Mouse (Mus musculus) adrenal gland, postnatal 36 days (tissue): Measurements from ENCODE around the gene Tfcp2. TPM values are rescaled to one million over a fixed set of nuclear protein-coding genes. Genes with fewer than 3 reads are reported as not detected.

Experiments
- total RNA-seq, 2 experiments: library from RNA; stranded (reverse); gene quantifications; 2 replicates each; pipeline ENCODE4 v1.2.3; 2021

Tfcp2 gene
- total RNA-seq, 2 experiments from 2014 or later: 17.6 to 20.0 TPM

Other genes with a start within 250 kb of the Tfcp2 start
- 100 to 1,000 TPM in 1 of 2 experiments, 10 to 100 TPM in 1; 85.2 to 126 TPM for gene Mettl7a1, start 247.9 kb downstream of the Tfcp2 start, total RNA-seq
- not detected for gene Mettl7a3, start 217.1 kb downstream of the Tfcp2 start, total RNA-seq
- gene Methig1, start 198.9 kb downstream of the Tfcp2 start, total RNA-seq: under 1 TPM; 0.36 to 0.56 TPM
- 1 to 10 TPM; 2.0 to 2.2 TPM for gene Mettl7a2, start 198.8 kb downstream of the Tfcp2 start, total RNA-seq
- gene Higd1c, start 187.5 kb downstream of the Tfcp2 start, total RNA-seq: not detected
- not detected for gene Gm5475, start 129.9 kb downstream of the Tfcp2 start, total RNA-seq
- 100 to 1,000 TPM in 1 of 2 experiments, 10 to 100 TPM in 1; 98.5 to 112 TPM for gene Slc11a2, start 126.9 kb downstream of the Tfcp2 start, total RNA-seq
- gene Letmd1, start 83.0 kb downstream of the Tfcp2 start, total RNA-seq: 100 to 1,000 TPM; 138 to 150 TPM
- gene Csrnp2, start 56.5 kb downstream of the Tfcp2 start, total RNA-seq: 1 to 10 TPM; 5.4 to 5.8 TPM
- gene Pou6f1, start 48.0 kb upstream of the Tfcp2 start, total RNA-seq: 10 to 100 TPM; 12.4 to 15.8 TPM
- 100 to 1,000 TPM; 188 to 248 TPM for gene Dazap2, start 63.3 kb upstream of the Tfcp2 start, total RNA-seq
- 10 to 100 TPM; 37.5 to 49.6 TPM for gene Smagp, start 84.9 kb upstream of the Tfcp2 start, total RNA-seq
- gene Bin2, start 117.5 kb upstream of the Tfcp2 start, total RNA-seq: 1 to 10 TPM; 1.8 to 3.2 TPM
- gene Cela1, start 135.9 kb upstream of the Tfcp2 start, total RNA-seq: 10 to 100 TPM; 60.2 to 64.9 TPM
- gene Galnt6, start 177.4 kb upstream of the Tfcp2 start, total RNA-seq: 1 to 10 TPM; 4.1 to 5.9 TPM
- gene Slc4a8, start 209.7 kb upstream of the Tfcp2 start, total RNA-seq: 1 to 10 TPM; 6.1 to 7.9 TPM